Mouse (Mus musculus): ENCODE measurements around the gene Itgb1bp1. TPM values are rescaled to one million over a fixed set of nuclear protein-coding genes. Genes with fewer than 3 reads are reported as not detected.

The Itgb1bp1 gene
- total RNA-seq, 1 experiment: 24.3 TPM

DNA sequence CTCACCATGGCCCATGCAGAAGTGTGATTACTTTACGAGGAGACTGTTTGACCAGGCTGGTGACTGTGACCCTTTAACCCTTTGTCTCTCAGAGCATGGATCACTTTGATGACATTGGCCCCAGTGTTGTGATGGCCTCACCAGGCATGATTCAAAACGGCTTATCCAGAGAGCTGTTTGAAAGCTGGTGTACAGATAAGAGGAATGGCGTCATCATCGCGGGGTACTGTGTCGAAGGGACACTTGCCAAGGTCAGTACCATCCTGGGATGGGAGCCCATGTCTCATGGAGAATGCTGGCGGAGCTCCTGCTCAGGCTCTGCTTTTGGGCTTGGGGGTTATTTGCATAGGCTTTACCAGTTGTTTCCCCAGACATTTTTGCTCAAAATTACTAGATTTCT lies 15.2 kb upstream of the Itgb1bp1 start:
- no peak for DNase-seq (ENCODE audit: low read depth, low spot score)
- H3K36me3 ChIP-seq (ENCODE audit: control insufficient read depth, insufficient read depth, low read length, poor library complexity, severe bottlenecking): peaks cover 50% of the 10 kb centered on the region
- TF ChIP-seq MAFK (IDR thresholded peaks at IDR 0.05; ENCODE audit: insufficient read depth, low read depth, low read length): no peak
- TF ChIP-seq ZC3H11A (IDR thresholded peaks at IDR 0.05; ENCODE audit: borderline replicate concordance, low read depth, low read length): no peak
- no peak for TF ChIP-seq HCFC1 (IDR thresholded peaks at IDR 0.05; ENCODE audit: borderline replicate concordance, insufficient read depth, low read length)
- no peak for TF ChIP-seq CHD2 (IDR thresholded peaks at IDR 0.05; ENCODE audit: low read depth, low read length)
- no peak for TF ChIP-seq ZNF384 (IDR thresholded peaks at IDR 0.05; ENCODE audit: low read depth, low read length)
- in situ Hi-C loops (cut with MboI; ENCODE audit: low sequenced_read_pairs in 2 of 2, unreplicated experiment in 2 of 2): no loop called here
- no peaks in the 10 kb centered on the region for H3K9me3 ChIP-seq (ENCODE audit: control insufficient read depth, insufficient read depth, low read depth, low read length)
- no peak overlapping the region for H3K9ac ChIP-seq (ENCODE audit: insufficient read depth, low read depth, low read length, poor library complexity, severe bottlenecking)
- no peak overlapping the region for H3K4me3 ChIP-seq (ENCODE audit: insufficient read depth in 1 of 2, low read depth in 1 of 2, low read length in 2 of 2, poor library complexity in 1 of 2, severe bottlenecking in 1 of 2)
- H3K27ac ChIP-seq (ENCODE audit: insufficient read depth, low read depth, low read length, poor library complexity, severe bottlenecking): no peak overlapping the region
- H3K4me1 ChIP-seq (ENCODE audit: control insufficient read depth in 2 of 2, insufficient read depth in 2 of 2, low read length in 2 of 2, poor library complexity in 1 of 2): no peaks in the 10 kb centered on the region

DNA sequence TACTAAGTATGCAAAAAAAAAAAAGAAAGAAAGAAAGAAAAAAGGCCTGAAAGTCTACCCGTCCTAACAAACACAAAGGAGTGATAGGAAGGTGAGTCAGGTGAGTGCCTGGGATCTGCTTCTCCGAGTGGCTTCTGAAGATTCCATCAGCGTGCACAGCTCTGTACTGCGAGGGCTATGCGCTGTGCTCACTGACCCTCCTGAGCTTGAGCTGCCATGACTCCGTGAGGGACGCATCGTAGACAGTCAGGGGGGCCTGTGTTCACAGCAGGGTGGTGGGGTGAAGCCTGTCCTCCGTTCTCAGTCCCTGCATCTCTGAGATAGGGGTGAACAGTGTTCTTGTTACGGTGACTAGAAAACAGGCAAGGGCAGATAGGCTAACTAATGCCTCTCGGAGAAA lies 12.8 kb upstream of the Itgb1bp1 start:
- TF ChIP-seq CHD2 (IDR thresholded peaks at IDR 0.05; ENCODE audit: low read depth, low read length) (no peak), MAFK (IDR thresholded peaks at IDR 0.05; ENCODE audit: insufficient read depth, low read depth, low read length) (no peak), ZC3H11A (IDR thresholded peaks at IDR 0.05; ENCODE audit: borderline replicate concordance, low read depth, low read length) (no peak), ZNF384 (IDR thresholded peaks at IDR 0.05; ENCODE audit: low read depth, low read length) (no peak), HCFC1 (IDR thresholded peaks at IDR 0.05; ENCODE audit: borderline replicate concordance, insufficient read depth, low read length) (no peak)
- in situ Hi-C loops (cut with MboI; ENCODE audit: low sequenced_read_pairs in 2 of 2, unreplicated experiment in 2 of 2): no loop called here

DNA sequence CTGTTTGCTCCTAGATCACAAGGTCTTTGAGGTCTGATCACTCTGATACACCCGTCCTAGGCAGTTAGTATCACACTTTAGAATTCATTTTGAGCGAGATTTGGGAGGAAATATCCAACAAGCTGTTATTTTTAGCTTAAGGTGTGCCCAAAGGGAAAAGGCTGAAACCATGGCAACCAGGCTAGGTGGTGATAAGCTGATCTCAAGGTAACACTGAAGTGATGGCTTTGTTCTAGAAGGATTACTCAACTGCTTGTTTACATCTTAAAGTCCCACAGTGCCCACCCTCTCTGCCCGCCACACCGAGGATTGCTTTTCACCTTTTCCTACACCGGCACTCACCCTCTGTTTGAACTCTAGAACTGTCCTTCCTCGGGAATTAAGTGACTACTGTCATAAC lies 3.6 kb upstream of the Itgb1bp1 start:
- H3K36me3 ChIP-seq (ENCODE audit: control insufficient read depth, insufficient read depth, low read length, poor library complexity, severe bottlenecking): peaks cover 23% of the 10 kb centered on the region

More for the DNA sequence above, 12.8 kb upstream of the Itgb1bp1 start:
- Histone ChIP-seq H3K4me1 (ENCODE audit: control insufficient read depth in 2 of 2, insufficient read depth in 2 of 2, low read length in 2 of 2, poor library complexity in 1 of 2) (no peaks in the 10 kb centered on the region), H3K9ac (ENCODE audit: insufficient read depth, low read depth, low read length, poor library complexity, severe bottlenecking) (no peak overlapping the region), H3K27ac (ENCODE audit: insufficient read depth, low read depth, low read length, poor library complexity, severe bottlenecking) (no peak overlapping the region), H3K36me3 (ENCODE audit: control insufficient read depth, insufficient read depth, low read length, poor library complexity, severe bottlenecking) (peaks cover 56% of the 10 kb centered on the region), H3K4me3 (ENCODE audit: insufficient read depth in 1 of 2, low read depth in 1 of 2, low read length in 2 of 2, poor library complexity in 1 of 2, severe bottlenecking in 1 of 2) (no peak overlapping the region), H3K9me3 (ENCODE audit: control insufficient read depth, insufficient read depth, low read depth, low read length) (no peaks in the 10 kb centered on the region)
- no peak for DNase-seq (ENCODE audit: low read depth, low spot score)

DNA sequence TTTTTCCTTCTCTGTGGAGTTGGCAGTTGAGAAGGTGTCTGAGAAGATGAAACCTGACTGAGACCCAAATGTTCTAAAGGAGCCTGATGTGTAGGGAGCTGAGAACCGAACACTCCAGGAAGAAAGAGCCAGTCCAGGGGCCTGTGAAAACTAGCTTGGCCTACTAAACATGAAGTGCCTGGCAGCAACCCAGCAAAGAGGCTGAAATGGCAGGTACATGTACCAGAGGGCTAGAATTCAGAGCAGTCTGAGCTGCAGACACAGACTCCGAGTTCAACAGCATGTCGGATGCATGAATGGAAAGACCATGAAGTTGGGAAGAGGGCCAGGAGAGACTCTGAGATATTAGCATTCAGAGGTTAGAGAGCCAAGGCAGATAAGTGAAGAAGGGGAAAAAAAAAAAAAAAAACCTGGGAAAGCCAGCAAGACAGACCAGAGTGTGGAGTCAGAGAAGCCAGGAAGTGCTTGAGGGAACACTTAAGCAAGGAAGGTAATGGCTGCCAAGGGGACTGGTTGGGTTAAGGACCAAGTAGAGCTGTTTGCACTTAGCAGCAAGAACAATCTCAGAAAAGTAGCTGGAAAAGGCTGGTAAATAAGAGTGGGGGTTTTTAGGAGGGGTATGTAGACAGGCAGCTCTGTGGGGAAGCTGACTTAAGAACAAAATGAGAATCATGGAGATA lies 2.8 kb upstream of the Itgb1bp1 start:
- Histone ChIP-seq H3K9me3 (ENCODE audit: control insufficient read depth, insufficient read depth, low read depth, low read length) (no peaks in the 10 kb centered on the region), H3K27ac (ENCODE audit: insufficient read depth, low read depth, low read length, poor library complexity, severe bottlenecking) (no peak overlapping the region), H3K9ac (ENCODE audit: insufficient read depth, low read depth, low read length, poor library complexity, severe bottlenecking) (no peak overlapping the region), H3K4me3 (ENCODE audit: insufficient read depth in 1 of 2, low read depth in 1 of 2, low read length in 2 of 2, poor library complexity in 1 of 2, severe bottlenecking in 1 of 2) (no peak overlapping the region), H3K4me1 (ENCODE audit: control insufficient read depth in 2 of 2, insufficient read depth in 2 of 2, low read length in 2 of 2, poor library complexity in 1 of 2) (peaks cover 0 to 3% of the 10 kb centered on the region in 2 experiments; a peak in 1 of 4 replicates), H3K36me3 (ENCODE audit: control insufficient read depth, insufficient read depth, low read length, poor library complexity, severe bottlenecking) (peaks cover 17% of the 10 kb centered on the region)
- in situ Hi-C loops (cut with MboI; ENCODE audit: low sequenced_read_pairs in 2 of 2, unreplicated experiment in 2 of 2): no loop called here
- no peak for DNase-seq (ENCODE audit: low read depth, low spot score)
- no peak for TF ChIP-seq HCFC1 (IDR thresholded peaks at IDR 0.05; ENCODE audit: borderline replicate concordance, insufficient read depth, low read length)
- no peak for TF ChIP-seq ZNF384 (IDR thresholded peaks at IDR 0.05; ENCODE audit: low read depth, low read length)
- no peak for TF ChIP-seq MAFK (IDR thresholded peaks at IDR 0.05; ENCODE audit: insufficient read depth, low read depth, low read length)
- no peak for TF ChIP-seq CHD2 (IDR thresholded peaks at IDR 0.05; ENCODE audit: low read depth, low read length)
- no peak for TF ChIP-seq ZC3H11A (IDR thresholded peaks at IDR 0.05; ENCODE audit: borderline replicate concordance, low read depth, low read length)

More for the DNA sequence above, 3.6 kb upstream of the Itgb1bp1 start:
- Histone ChIP-seq H3K9me3 (ENCODE audit: control insufficient read depth, insufficient read depth, low read depth, low read length) (no peaks in the 10 kb centered on the region), H3K4me3 (ENCODE audit: insufficient read depth in 1 of 2, low read depth in 1 of 2, low read length in 2 of 2, poor library complexity in 1 of 2, severe bottlenecking in 1 of 2) (no peak overlapping the region), H3K27ac (ENCODE audit: insufficient read depth, low read depth, low read length, poor library complexity, severe bottlenecking) (no peak overlapping the region), H3K9ac (ENCODE audit: insufficient read depth, low read depth, low read length, poor library complexity, severe bottlenecking) (no peak overlapping the region), H3K4me1 (ENCODE audit: control insufficient read depth in 2 of 2, insufficient read depth in 2 of 2, low read length in 2 of 2, poor library complexity in 1 of 2) (peaks cover 0 to 3% of the 10 kb centered on the region in 2 experiments; a peak in 1 of 4 replicates)
- DNase-seq (ENCODE audit: low read depth, low spot score): no peak
- in situ Hi-C loops (cut with MboI; ENCODE audit: low sequenced_read_pairs in 2 of 2, unreplicated experiment in 2 of 2): no loop called here
- TF ChIP-seq HCFC1 (IDR thresholded peaks at IDR 0.05; ENCODE audit: borderline replicate concordance, insufficient read depth, low read length) (no peak), MAFK (IDR thresholded peaks at IDR 0.05; ENCODE audit: insufficient read depth, low read depth, low read length) (no peak), CHD2 (IDR thresholded peaks at IDR 0.05; ENCODE audit: low read depth, low read length) (no peak), ZNF384 (IDR thresholded peaks at IDR 0.05; ENCODE audit: low read depth, low read length) (no peak), ZC3H11A (IDR thresholded peaks at IDR 0.05; ENCODE audit: borderline replicate concordance, low read depth, low read length) (no peak)
